In genomic region chr1:93986167-93986566, GRCm38 (mm10) we compare ENCODE assay signal across 25 mouse cellular contexts. TPM values are rescaled to one million over a fixed set of nuclear protein-coding genes. Genes with fewer than 3 reads are reported as not detected.
"Had no signal": no experiment of that assay in that cellular context is flagged by ENCODE, and none has a peak within 500 bp of the region (broad histone marks: within the 10 kb centered on the region; RNA-seq: fewer than 3 reads in every experiment).

No protein-coding gene starts in this region.

- DNase-seq: retina, postnatal 1 day; right cerebral cortex, adult 18-20 months; right cerebral cortex, postnatal 14 days; right cerebral cortex, postnatal 25 days; right cerebral cortex, postnatal 4 days; spleen, adult 18-20 months; thymus, adult 18-20 months; thymus, adult 2 months; thymus, postnatal 14 days; thymus, postnatal 25 days; thymus, postnatal 36 days; thymus, postnatal 4 days had no signal

- H3K9ac ChIP-seq: neural tube, embryonic 13.5 days; neural tube, embryonic 15.5 days; stomach, embryonic 15.5 days had no signal

- H3K9me3 ChIP-seq: neural tube, embryonic 13.5 days; neural tube, embryonic 15.5 days; stomach, embryonic 15.5 days had no signal

- H3K27me3 ChIP-seq: neural tube, embryonic 13.5 days; neural tube, embryonic 15.5 days; stomach, embryonic 15.5 days had no signal

- H3K4me3 ChIP-seq: neural tube, embryonic 13.5 days; neural tube, embryonic 15.5 days; stomach, embryonic 15.5 days had no signal

- H3K27ac ChIP-seq: neural tube, embryonic 13.5 days; neural tube, embryonic 15.5 days; stomach, embryonic 15.5 days; stomach, postnatal 0 days had no signal

- H3K36me3 ChIP-seq: neural tube, embryonic 13.5 days; neural tube, embryonic 15.5 days; stomach, embryonic 15.5 days had no signal

- H3K4me1 ChIP-seq: neural tube, embryonic 13.5 days; neural tube, embryonic 15.5 days; stomach, embryonic 15.5 days had no signal

RNA-seq across cellular contexts. Expression of gene Gal3st2c, which starts 4.1 kb away (rescaled TPM):
- total RNA-seq: neutrophil, adult 5-6 weeks had no signal
- polyA plus RNA-seq: neural tube, embryonic 13.5 days; neural tube, embryonic 14.5 days; neural tube, embryonic 15.5 days; stomach, embryonic 14.5 days; stomach, embryonic 15.5 days; stomach, embryonic 16.5 days; stomach, postnatal 0 days; testis, adult 2 months; urinary bladder, adult 2 months had no signal

RNA-seq across cellular contexts. Expression of gene Neu4, which starts 34.1 kb away (rescaled TPM):
- total RNA-seq: neutrophil, adult 5-6 weeks had no signal
- polyA plus RNA-seq: neural tube, embryonic 13.5 days; neural tube, embryonic 14.5 days; small intestine, adult 2 months; spleen, adult 2 months; stomach, embryonic 14.5 days; stomach, embryonic 15.5 days; stomach, embryonic 16.5 days; stomach, postnatal 0 days; testis, adult 2 months; thymus, adult 2 months; thymus, postnatal 0 days; urinary bladder, adult 2 months had no signal
